Mouse (Mus musculus) ES-E14 (cell line): Measurements from ENCODE around the gene Ndufc1.

Source experiments
- CHD2 ChIP-seq: IDR thresholded peaks from 2 replicates; pipeline ENCODE4 v1.6.1; 2014; ENCODE audit warnings: mild to moderate bottlenecking, low read depth, low read length, inconsistent platforms
- HCFC1 ChIP-seq: IDR thresholded peaks from 2 replicates; pipeline ENCODE4 v1.6.1; 2012; ENCODE audit warnings: low read length, inconsistent platforms, borderline replicate concordance; ENCODE audit not compliant: insufficient read depth
- MAFK ChIP-seq: IDR thresholded peaks from 2 replicates; pipeline ENCODE4 v1.6.1; 2014; ENCODE audit warnings: mild to moderate bottlenecking, low read depth, low read length, inconsistent platforms; ENCODE audit not compliant: insufficient read depth
- ZC3H11A ChIP-seq: IDR thresholded peaks from 2 replicates; pipeline ENCODE4 v1.6.1; 2012; ENCODE audit warnings: low read depth, mild to moderate bottlenecking, inconsistent platforms, low read length, borderline replicate concordance
- ZNF384 ChIP-seq: IDR thresholded peaks from 2 replicates; pipeline ENCODE4 v1.6.1; 2012; ENCODE audit warnings: low read depth, low read length, inconsistent platforms

DNA sequence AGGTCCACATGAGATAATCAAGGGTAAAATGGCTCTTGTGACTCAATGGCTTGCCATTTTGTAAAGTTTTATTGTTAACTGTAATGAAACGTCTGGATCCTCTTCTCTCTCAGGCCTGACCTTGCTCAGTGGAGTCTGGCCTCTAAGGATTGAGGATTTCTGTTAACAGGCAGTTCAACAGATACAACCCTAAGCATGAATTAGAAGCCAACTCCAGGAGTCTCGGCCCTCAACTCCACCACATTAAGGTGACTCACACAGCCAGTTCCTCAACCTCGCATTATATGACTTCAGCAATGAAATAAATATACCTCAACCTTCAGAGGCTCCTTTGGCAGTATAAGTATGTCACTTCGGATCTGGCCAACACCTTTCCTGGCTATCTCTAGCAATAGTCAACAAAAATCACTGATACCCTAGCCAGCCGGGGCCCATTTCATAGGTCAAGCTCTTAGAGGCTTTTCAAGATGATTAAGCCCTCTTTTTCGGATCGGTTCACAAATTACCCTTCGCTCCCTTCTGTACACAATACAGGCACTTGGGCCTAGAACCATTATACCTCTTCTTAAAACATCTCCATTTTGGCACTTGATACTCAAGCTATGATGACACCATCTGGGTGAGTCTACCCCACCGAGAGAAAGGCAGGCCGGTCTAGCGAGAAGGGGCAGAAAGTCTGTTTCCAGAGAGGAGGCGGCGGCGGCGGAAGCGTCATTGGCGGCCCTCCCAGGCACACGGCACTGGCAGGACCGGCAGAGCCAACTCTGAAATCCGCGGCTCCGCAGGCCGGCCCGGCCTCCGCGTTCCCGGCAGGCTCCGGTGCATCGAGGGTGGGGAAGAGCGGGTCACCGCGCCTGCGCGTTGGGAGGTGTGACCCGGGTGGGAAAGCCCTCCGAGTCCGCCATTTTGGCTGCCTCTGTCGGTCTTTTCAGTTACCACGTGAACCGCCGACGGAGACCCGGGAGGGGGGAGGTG lies 6.6 kb upstream of the Ndufc1 start, which contains the start of gene Naa15:
- TF ChIP-seq ZC3H11A (no peak), HCFC1 (peak; percentile 46; the same call in 1 of the 2 replicates), ZNF384 (no peak), MAFK (no peak), CHD2 (no peak)
